Mouse (Mus musculus): Measurements from ENCODE around the gene Olfr1053. TPM values are rescaled to one million over a fixed set of nuclear protein-coding genes. Genes with fewer than 3 reads are reported as not detected.
"Not testable (repeated sequence)": the region's sequence is repeated elsewhere in the genome, so short reads cannot be mapped to it uniquely, and the experiment has no call there.

Gene Olfr1053
- not detected for total RNA-seq (2021)
- polyA plus RNA-seq (2012; rRNA removed), result not detected in 2 replicates
- long read RNA-seq, result 0 reads

DNA sequence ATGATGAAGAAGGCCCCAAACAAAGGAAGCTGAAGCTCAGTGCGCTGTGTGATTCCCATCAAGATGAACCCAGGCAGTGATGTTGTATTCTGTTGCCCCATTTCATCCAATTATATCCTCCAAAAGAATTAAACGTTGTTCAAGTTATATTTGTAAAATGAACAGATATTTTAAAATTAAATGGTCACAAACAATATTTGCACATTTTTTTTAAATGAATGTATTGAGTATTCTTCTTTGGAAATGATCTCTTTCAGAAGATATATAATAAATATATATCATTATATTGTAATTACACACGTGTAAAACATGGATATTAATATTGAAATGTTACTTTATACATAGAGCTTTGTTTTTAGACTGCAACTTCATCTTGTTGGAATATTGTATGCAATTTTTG lies at the start of gene Olfr1053:
Olfr1053 (minus strand) TSS at position 101 of the 400 bp plus-strand sequence.
- DNase-seq, result no peak

GRCm38 (mm10) chr2:86362369-86362768 lies 47.3 kb upstream of the Olfr1053 start, which contains the start of gene Olfr1056:
TSS of gene Olfr1056 (minus strand) at chr2:86362469.
- DNase-seq, result no peak

- not testable (repeated sequence) for DNase-seq
These were observed 36.7 kb upstream of the Olfr1053 start for GRCm38 (mm10) chr2:86351751-86352150.

- DNase-seq, result no peak
These were observed 35.1 kb upstream of the Olfr1053 start, which contains the start of gene Olfr1055 for GRCm38 (mm10) chr2:86350184-86350583. TSS of gene Olfr1055 (minus strand) at chr2:86350284.

GRCm38 (mm10) chr2:86335333-86335732 lies 20.2 kb upstream of the Olfr1053 start, which contains the start of gene Olfr1054:
TSS of gene Olfr1054 (minus strand) at chr2:86335433.
- DNase-seq, result no peak

- DNase-seq, result no peak
These were observed 22.9 kb downstream of the Olfr1053 start, which contains the start of gene Olfr1052 for GRCm38 (mm10) chr2:86292155-86292554. TSS of gene Olfr1052 (plus strand) at chr2:86292455.

GRCm38 (mm10) chr2:86278988-86279387 lies 36.1 kb downstream of the Olfr1053 start, which contains the start of gene Olfr1051:
TSS of gene Olfr1051 (minus strand) at chr2:86279088.
- not testable (repeated sequence) for DNase-seq

Other genes starting within 250 kb of the Olfr1053 start
- not detected for gene Olfr1036, start 241.3 kb downstream of the Olfr1053 start, total RNA-seq (2021)
- gene Olfr1036, start 241.3 kb downstream of the Olfr1053 start, polyA plus RNA-seq (2012; rRNA removed), result not detected in 2 replicates
- gene Olfr1037, start 227.9 kb downstream of the Olfr1053 start, total RNA-seq (2021), result not detected
- not detected in 2 replicates for gene Olfr1037, start 227.9 kb downstream of the Olfr1053 start, polyA plus RNA-seq (2012; rRNA removed)
- gene Olfr1039, start 179.4 kb downstream of the Olfr1053 start, total RNA-seq (2021), result not detected
- not detected in 2 replicates for gene Olfr1039, start 179.4 kb downstream of the Olfr1053 start, polyA plus RNA-seq (2012; rRNA removed)
- gene Olfr1040, start 168.6 kb downstream of the Olfr1053 start, total RNA-seq (2021), result not detected
- not detected in 2 replicates for gene Olfr1040, start 168.6 kb downstream of the Olfr1053 start, polyA plus RNA-seq (2012; rRNA removed)
- gene Olfr1042, start 153.4 kb downstream of the Olfr1053 start, total RNA-seq (2021), result not detected
- not detected in 2 replicates for gene Olfr1042, start 153.4 kb downstream of the Olfr1053 start, polyA plus RNA-seq (2012; rRNA removed)
- not detected for gene Olfr1043, start 147.8 kb downstream of the Olfr1053 start, total RNA-seq (2021)
- not detected in 2 replicates for gene Olfr1043, start 147.8 kb downstream of the Olfr1053 start, polyA plus RNA-seq (2012; rRNA removed)
- not detected for gene Olfr1044, start 137.5 kb downstream of the Olfr1053 start, total RNA-seq (2021)
- gene Olfr1044, start 137.5 kb downstream of the Olfr1053 start, polyA plus RNA-seq (2012; rRNA removed), result not detected in 2 replicates
- gene Olfr52, start 129.6 kb downstream of the Olfr1053 start, total RNA-seq (2021), result not detected
- gene Olfr52, start 129.6 kb downstream of the Olfr1053 start, polyA plus RNA-seq (2012; rRNA removed), result not detected in 2 replicates
- not detected for gene Olfr1045, start 112.3 kb downstream of the Olfr1053 start, total RNA-seq (2021)
- not detected in 2 replicates for gene Olfr1045, start 112.3 kb downstream of the Olfr1053 start, polyA plus RNA-seq (2012; rRNA removed)
- gene Olfr1046, start 96.0 kb downstream of the Olfr1053 start, total RNA-seq (2021), result not detected
- gene Olfr1046, start 96.0 kb downstream of the Olfr1053 start, polyA plus RNA-seq (2012; rRNA removed), result not detected in 2 replicates
- gene Olfr1047, start 83.9 kb downstream of the Olfr1053 start, total RNA-seq (2021), result not detected
- not detected in 2 replicates for gene Olfr1047, start 83.9 kb downstream of the Olfr1053 start, polyA plus RNA-seq (2012; rRNA removed)
- gene Olfr1048, start 75.0 kb downstream of the Olfr1053 start, total RNA-seq (2021), result not detected
- not detected in 2 replicates for gene Olfr1048, start 75.0 kb downstream of the Olfr1053 start, polyA plus RNA-seq (2012; rRNA removed)
- gene Olfr1049, start 57.0 kb downstream of the Olfr1053 start, total RNA-seq (2021), result not detected
- not detected in 2 replicates for gene Olfr1049, start 57.0 kb downstream of the Olfr1053 start, polyA plus RNA-seq (2012; rRNA removed)
- not detected for gene Olfr1051, start 36.2 kb downstream of the Olfr1053 start, total RNA-seq (2021)
- not detected in 2 replicates for gene Olfr1051, start 36.2 kb downstream of the Olfr1053 start, polyA plus RNA-seq (2012; rRNA removed)
- not detected for gene Olfr1052, start 22.8 kb downstream of the Olfr1053 start, total RNA-seq (2021)
- gene Olfr1052, start 22.8 kb downstream of the Olfr1053 start, polyA plus RNA-seq (2012; rRNA removed), result not detected in 2 replicates
- not detected for gene Olfr1054, start 20.1 kb upstream of the Olfr1053 start, total RNA-seq (2021)
- not detected in 2 replicates for gene Olfr1054, start 20.1 kb upstream of the Olfr1053 start, polyA plus RNA-seq (2012; rRNA removed)
- not detected for gene Olfr1055, start 35.0 kb upstream of the Olfr1053 start, total RNA-seq (2021)
- not detected in 2 replicates for gene Olfr1055, start 35.0 kb upstream of the Olfr1053 start, polyA plus RNA-seq (2012; rRNA removed)
- not detected for gene Olfr1056, start 47.2 kb upstream of the Olfr1053 start, total RNA-seq (2021)
- gene Olfr1056, start 47.2 kb upstream of the Olfr1053 start, polyA plus RNA-seq (2012; rRNA removed), result not detected in 2 replicates
- not detected for gene Olfr1057, start 63.1 kb upstream of the Olfr1053 start, total RNA-seq (2021)
- not detected in 2 replicates for gene Olfr1057, start 63.1 kb upstream of the Olfr1053 start, polyA plus RNA-seq (2012; rRNA removed)
- gene Olfr1058, start 73.3 kb upstream of the Olfr1053 start, total RNA-seq (2021), result not detected
- gene Olfr1058, start 73.3 kb upstream of the Olfr1053 start, polyA plus RNA-seq (2012; rRNA removed), result not detected in 2 replicates
- gene Olfr1061, start 98.8 kb upstream of the Olfr1053 start, total RNA-seq (2021), result not detected
- not detected in 2 replicates for gene Olfr1061, start 98.8 kb upstream of the Olfr1053 start, polyA plus RNA-seq (2012; rRNA removed)
- gene Olfr1062, start 111.5 kb upstream of the Olfr1053 start, total RNA-seq (2021), result not detected
- not detected in 2 replicates for gene Olfr1062, start 111.5 kb upstream of the Olfr1053 start, polyA plus RNA-seq (2012; rRNA removed)
- gene Olfr1065, start 135.3 kb upstream of the Olfr1053 start, total RNA-seq (2021), result not detected
- not detected in 2 replicates for gene Olfr1065, start 135.3 kb upstream of the Olfr1053 start, polyA plus RNA-seq (2012; rRNA removed)
- not detected for gene Olfr1066, start 141.0 kb upstream of the Olfr1053 start, total RNA-seq (2021)
- not detected in 2 replicates for gene Olfr1066, start 141.0 kb upstream of the Olfr1053 start, polyA plus RNA-seq (2012; rRNA removed)
- not detected for gene Olfr228, start 172.1 kb upstream of the Olfr1053 start, total RNA-seq (2021)
- gene Olfr228, start 172.1 kb upstream of the Olfr1053 start, polyA plus RNA-seq (2012; rRNA removed), result not detected in 2 replicates
- gene Olfr1076, start 193.2 kb upstream of the Olfr1053 start, total RNA-seq (2021), result not detected
- gene Olfr1076, start 193.2 kb upstream of the Olfr1053 start, polyA plus RNA-seq (2012; rRNA removed), result not detected in 2 replicates
- gene Olfr1079, start 227.2 kb upstream of the Olfr1053 start, total RNA-seq (2021), result not detected
- gene Olfr1079, start 227.2 kb upstream of the Olfr1053 start, polyA plus RNA-seq (2012; rRNA removed), result not detected in 2 replicates
- not detected for gene Olfr1080, start 243.0 kb upstream of the Olfr1053 start, total RNA-seq (2021)
- gene Olfr1080, start 243.0 kb upstream of the Olfr1053 start, polyA plus RNA-seq (2012; rRNA removed), result not detected in 2 replicates

Measured in adrenal gland, adult 2 months (tissue).